Comparison of ENCODE assay signal across 8 mouse cellular contexts in the genomic region with DNA sequence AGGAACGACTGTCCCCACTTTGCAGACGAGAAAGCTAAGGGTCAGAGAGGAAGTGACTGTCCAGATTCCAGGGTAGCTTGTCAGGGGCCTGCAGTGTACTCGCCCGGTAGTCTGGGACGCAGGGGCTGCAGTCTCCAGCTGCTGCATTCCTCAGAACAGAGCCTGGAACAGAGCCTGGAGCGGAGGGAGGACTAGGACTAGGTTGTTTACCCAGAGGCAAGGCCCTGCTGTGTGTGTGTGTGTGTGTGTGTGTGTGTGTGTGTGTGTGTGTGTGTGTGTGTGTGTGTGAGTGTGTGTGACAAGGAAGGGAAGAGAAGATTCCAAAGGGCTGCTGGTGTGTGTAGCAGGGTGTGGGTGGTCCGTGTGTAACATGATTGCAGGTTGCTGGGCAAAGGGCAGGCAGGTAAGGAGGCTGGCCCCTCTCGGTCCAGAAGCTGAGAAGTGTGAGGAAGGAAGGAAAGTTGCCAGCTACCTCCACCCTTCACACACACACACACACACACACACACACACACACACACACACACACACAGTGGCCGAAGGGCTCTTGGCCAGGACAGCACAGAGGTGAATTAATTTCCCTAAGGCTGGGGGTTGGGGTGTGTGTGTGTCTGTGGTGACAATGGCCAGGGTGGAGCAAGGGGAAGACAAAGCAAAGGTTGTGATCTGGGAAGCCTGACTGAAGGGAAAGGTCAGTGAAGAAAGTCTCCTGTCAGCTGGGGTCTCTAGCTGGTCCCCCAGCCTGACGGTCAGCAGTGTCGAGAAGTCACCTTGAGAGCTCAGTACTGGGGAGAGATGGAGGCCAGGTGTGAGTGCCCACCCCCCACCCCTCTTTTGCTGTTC. TPM values are rescaled to one million over a fixed set of nuclear protein-coding genes. Genes with fewer than 3 reads are reported as not detected.
DNase-seq lines count a peak whose midpoint lies in the region; ATAC-seq and TF ChIP-seq lines count a peak whose summit lies in the region.

No protein-coding gene starts in this region.

- H3K4me3 ChIP-seq in intestine, embryonic 15.5 days (replicated peaks): 0 out of 2 replicates have a peak overlapping the region, but pooled peaks have one; percentile 3
- H3K4me3 ChIP-seq in liver, embryonic 14.5 days (ENCODE audit: insufficient read depth in 1 of 2, low read depth in 2 of 2, low read length in 2 of 2): no peak overlapping the region

- H3K4me1 ChIP-seq in intestine, embryonic 15.5 days (replicated peaks): peaks cover 48% of the 10 kb centered on the region
- H3K4me1 ChIP-seq in liver, embryonic 14.5 days (replicated peaks; ENCODE audit: control insufficient read depth in 2 of 2, insufficient read depth in 2 of 2, low read length in 1 of 2): peaks cover 4 to 20% of the 10 kb centered on the region in 2 experiments

- TF ChIP-seq EP300 in liver, embryonic 14.5 days (IDR thresholded peaks at IDR 0.05; ENCODE audit: low read depth): no peak

- peak overlapping the region; percentile 28 for H3K9ac ChIP-seq in intestine, embryonic 15.5 days
- H3K9ac ChIP-seq in liver, embryonic 14.5 days (replicated peaks): no peak overlapping the region

- WGBS in intestine, embryonic 15.5 days: 12% methylated on average over 11 of the region's 11 CpGs
- WGBS in liver, embryonic 14.5 days (ENCODE audit: insufficient replicate concordance): 50% methylated on average over 11 of the region's 11 CpGs

- TF ChIP-seq CTCF in liver, embryonic 14.5 days (IDR thresholded peaks at IDR 0.05; ENCODE audit: low read depth): no peak

- H3K4me2 ChIP-seq in intestine, embryonic 15.5 days (replicated peaks): peak overlapping the region; percentile 48
- no peak overlapping the region for H3K4me2 ChIP-seq in liver, embryonic 14.5 days (ENCODE audit: low read depth)

- peak; percentile 88 for ATAC-seq in intestine, embryonic 15.5 days
- 0 out of 2 replicates have a peak, but pooled peaks have one; percentile 35 for ATAC-seq in liver, embryonic 14.5 days (ENCODE audit: insufficient read depth)
- ATAC-seq in monocyte, adult 5-6 weeks (replicated peaks; ENCODE audit: insufficient number of reproducible peaks, low FRiP score, low TSS enrichment, poor library complexity, severe bottlenecking): no peak

- intact Hi-C loops in gastrocnemius, postnatal 14 days (cut with DNase I; ENCODE audit: low total_unique reads): no loop called here

- no peaks in the 10 kb centered on the region for H3K27me3 ChIP-seq in intestine, embryonic 15.5 days (replicated peaks)
- H3K27me3 ChIP-seq in liver, embryonic 14.5 days (ENCODE audit: control insufficient read depth, insufficient read depth, low read length): no peaks in the 10 kb centered on the region

- DNase-seq in 3134 (ENCODE audit: extremely low read depth, insufficient read length, low spot score): peak; percentile 70
- peak; percentile 77 for DNase-seq in adrenal gland, postnatal 10 days
- DNase-seq in gastrocnemius, postnatal 14 days: peak; percentile 83
- DNase-seq in liver, embryonic 14.5 days (ENCODE audit: low read depth in 3 of 3, low spot score in 3 of 3): no peak
- peak; percentile 46 for DNase-seq in ovary, postnatal 10 days (ENCODE audit: low spot score)
- no peak for DNase-seq in c-Kit-positive CD71-positive TER-119-positive erythroid progenitor cells, embryonic 14.5 days (ENCODE audit: low spot score)

- peak overlapping the region; percentile 96 for H3K27ac ChIP-seq in intestine, embryonic 15.5 days
- no peak overlapping the region for H3K27ac ChIP-seq in liver, embryonic 14.5 days

- H3K9me3 ChIP-seq in intestine, embryonic 15.5 days: no peaks in the 10 kb centered on the region
- no peaks in the 10 kb centered on the region for H3K9me3 ChIP-seq in liver, embryonic 14.5 days (ENCODE audit: control insufficient read depth, low read length)

- H3K36me3 ChIP-seq in intestine, embryonic 15.5 days: 0 out of 2 replicates have a peak, but pooled peaks cover 4% of the 10 kb centered on the region
- peaks cover 4% of the 10 kb centered on the region for H3K36me3 ChIP-seq in liver, embryonic 14.5 days (replicated peaks; ENCODE audit: control insufficient read depth, insufficient read depth, low read depth)

RNA-seq across cellular contexts. Expression of a gene that starts 9.1 kb away (rescaled TPM):
- 1 to 10 TPM; 4.8 to 8.9 TPM for total RNA-seq in adrenal gland, postnatal 10 days (2021)
- total RNA-seq in gastrocnemius, postnatal 14 days (2021): 1 to 10 TPM; 2.7 to 3.8 TPM
- 7.9 and 8.8 TPM in 2 replicates for polyA plus RNA-seq in intestine, embryonic 15.5 days (2015; fragmentation: Nextera tagmentation; extraction: Ambion mirVana)
- polyA plus RNA-seq in liver, embryonic 14.5 days (2012; rRNA removed): 2.2 and 3.5 TPM in 2 replicates
- 3.4 and 4.4 TPM in 2 replicates for polyA plus RNA-seq in liver, embryonic 14.5 days (2014; fragmentation: Nextera tagmentation; extraction: Ambion mirVana)
- 0.87 to 2.5 TPM in 2 of 3 replicates, not detected in the other for total RNA-seq in monocyte, adult 5-6 weeks (2017)

RNA-seq across cellular contexts. Expression of a gene that starts 25.3 kb away (rescaled TPM):
- 10 to 100 TPM; 49.6 to 50.1 TPM for total RNA-seq in adrenal gland, postnatal 10 days (2021)
- 10 to 100 TPM; 20.7 to 21.5 TPM for total RNA-seq in gastrocnemius, postnatal 14 days (2021)
- polyA plus RNA-seq in intestine, embryonic 15.5 days (2015; fragmentation: Nextera tagmentation; extraction: Ambion mirVana): 4.1 and 4.7 TPM in 2 replicates
- polyA plus RNA-seq in liver, embryonic 14.5 days (2012; rRNA removed): 8.4 and 11.4 TPM in 2 replicates
- polyA plus RNA-seq in liver, embryonic 14.5 days (2014; fragmentation: Nextera tagmentation; extraction: Ambion mirVana): 2.4 and 2.6 TPM in 2 replicates
- 90.9 to 99.4 TPM (median 96.2 TPM) in 3 replicates for total RNA-seq in monocyte, adult 5-6 weeks (2017)

RNA-seq across cellular contexts. Expression of a gene that starts 29.6 kb away (rescaled TPM):
- 10 to 100 TPM; 17.7 to 20.5 TPM for total RNA-seq in adrenal gland, postnatal 10 days (2021)
- 1 to 10 TPM; 6.7 to 7.3 TPM for total RNA-seq in gastrocnemius, postnatal 14 days (2021)
- polyA plus RNA-seq in intestine, embryonic 15.5 days (2015; fragmentation: Nextera tagmentation; extraction: Ambion mirVana): 2.0 and 2.2 TPM in 2 replicates
- polyA plus RNA-seq in liver, embryonic 14.5 days (2012; rRNA removed): 2.3 and 3.5 TPM in 2 replicates
- polyA plus RNA-seq in liver, embryonic 14.5 days (2014; fragmentation: Nextera tagmentation; extraction: Ambion mirVana): 2.3 and 3.5 TPM in 2 replicates
- 189 to 455 TPM (median 252 TPM) in 3 replicates for total RNA-seq in monocyte, adult 5-6 weeks (2017)

RNA-seq across cellular contexts. Expression of a gene that starts 39.8 kb away (rescaled TPM):
- total RNA-seq in adrenal gland, postnatal 10 days (2021): 10 to 100 TPM; 81.0 to 94.7 TPM
- total RNA-seq in gastrocnemius, postnatal 14 days (2021): 10 to 100 TPM; 30.0 to 35.7 TPM
- polyA plus RNA-seq in intestine, embryonic 15.5 days (2015; fragmentation: Nextera tagmentation; extraction: Ambion mirVana): 17.4 and 22.0 TPM in 2 replicates
- polyA plus RNA-seq in liver, embryonic 14.5 days (2012; rRNA removed): 22.2 and 27.3 TPM in 2 replicates
- polyA plus RNA-seq in liver, embryonic 14.5 days (2014; fragmentation: Nextera tagmentation; extraction: Ambion mirVana): 49.7 and 63.2 TPM in 2 replicates
- total RNA-seq in monocyte, adult 5-6 weeks (2017): 21.8 to 32.6 TPM (median 28.3 TPM) in 3 replicates

RNA-seq across cellular contexts. Expression of a gene that starts 39.9 kb away (rescaled TPM):
- 10 to 100 TPM in 1 of 2 experiments, 1 to 10 TPM in 1; 8.7 to 11.0 TPM for total RNA-seq in adrenal gland, postnatal 10 days (2021)
- total RNA-seq in gastrocnemius, postnatal 14 days (2021): 1 to 10 TPM; 4.5 TPM
- 1.8 and 2.0 TPM in 2 replicates for polyA plus RNA-seq in intestine, embryonic 15.5 days (2015; fragmentation: Nextera tagmentation; extraction: Ambion mirVana)
- polyA plus RNA-seq in liver, embryonic 14.5 days (2012; rRNA removed): 0.31 and 0.36 TPM in 2 replicates
- polyA plus RNA-seq in liver, embryonic 14.5 days (2014; fragmentation: Nextera tagmentation; extraction: Ambion mirVana): 0.06 and 0.29 TPM in 2 replicates
- 0.97 TPM in 1 of 3 replicates, not detected in the others for total RNA-seq in monocyte, adult 5-6 weeks (2017)

Comparison
In these comparisons a context has a peak if more than half of its experiments do, and no peak if none do; other contexts are left out.
1. DNase-seq: peak in 3134 (single experiment), adrenal gland, postnatal 10 days (single experiment), gastrocnemius, postnatal 14 days (single experiment) and ovary, postnatal 10 days (single experiment); none in liver, embryonic 14.5 days (0 of 3) and c-Kit-positive CD71-positive TER-119-positive erythroid progenitor cells, embryonic 14.5 days (single experiment).